Mouse (Mus musculus) stomach, postnatal 0 days (tissue): ENCODE results near the gene Ap4e1.

Experiments used
- CTCF ChIP-seq: IDR thresholded peaks from 2 replicates; pipeline ENCODE4 v1.5.1; 2016; ENCODE audit warnings: antibody characterized with exemption, low read depth, mild to moderate bottlenecking, moderate library complexity
- EP300 ChIP-seq: optimal IDR thresholded peaks from 2 replicates; pipeline ENCODE3; 2016; ENCODE audit warnings: antibody characterized with exemption

DNA sequence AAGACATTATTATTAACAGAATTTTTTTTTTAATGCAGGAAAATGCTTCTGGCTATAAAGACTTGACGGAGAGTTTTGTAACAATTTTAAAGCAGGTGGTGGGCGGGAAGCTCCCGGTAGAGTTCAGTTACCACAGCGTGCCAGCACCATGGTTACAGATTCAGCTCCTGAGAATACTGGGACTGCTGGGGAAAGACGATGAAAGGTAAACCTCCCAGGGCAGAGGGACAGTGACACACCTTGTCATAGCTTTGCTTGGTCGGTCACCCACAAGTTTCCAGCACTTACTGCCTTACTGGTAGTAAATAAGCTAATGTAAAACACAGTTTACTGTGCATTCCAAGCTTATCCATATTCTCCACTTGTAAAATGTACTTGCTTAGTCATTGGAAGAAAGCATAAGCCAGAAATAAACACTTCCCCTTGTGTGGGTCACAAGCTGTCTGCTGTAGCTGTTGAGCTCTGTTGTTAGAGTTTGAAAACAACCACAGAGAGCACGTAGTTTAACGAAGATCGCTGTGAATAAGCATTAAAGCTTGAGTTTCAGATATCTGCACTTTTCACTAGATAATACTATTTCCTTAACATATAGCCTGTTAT lies 26.6 kb downstream of the Ap4e1 start:
- no peak for TF ChIP-seq CTCF
- TF ChIP-seq EP300 = no peak
